22 mouse cellular contexts compared by ENCODE assay signal in genomic region chr16:90971004-90971403, GRCm38 (mm10). TPM values are rescaled to one million over a fixed set of nuclear protein-coding genes. Genes with fewer than 3 reads are reported as not detected.
DNase-seq lines count a peak whose midpoint lies in the region; ATAC-seq and TF ChIP-seq lines count a peak whose summit lies in the region.
"Had no signal": no experiment of that assay in that cellular context is flagged by ENCODE, and none has a peak within 500 bp of the region (broad histone marks: within the 10 kb centered on the region; RNA-seq: fewer than 3 reads in every experiment).

No protein-coding gene starts in this region.

- DNase-seq in frontal cortex, postnatal 10 days (ENCODE audit: low spot score in 2 of 2): no peak
- no peak for DNase-seq in left cerebral cortex, adult 2 months (ENCODE audit: extremely low spot score in 1 of 2, low spot score in 2 of 2)
- DNase-seq in left cerebral cortex, adult 8-10 months (ENCODE audit: low spot score in 2 of 2): no peak
- peak; percentile 21 for DNase-seq in 416B (ENCODE audit: low read depth)
- DNase-seq in brain, adult 2 months (ENCODE audit: low read depth, low spot score): peak; percentile 49
- no peak for DNase-seq in spleen, adult 18-20 months
- DNase-seq: adrenal gland, adult 8-10 months; adrenal gland, postnatal 14 days; adrenal gland, postnatal 36 days; cerebellum, adult 11-12 months; cerebellum, adult 2 months; cerebellum, adult 9-10 months; cerebellum, postnatal 10 days; cerebellum, postnatal 25 days; forebrain, postnatal 0 days had no signal

- no peak for TF ChIP-seq CTCF in left cerebral cortex, adult 2 months (IDR thresholded peaks at IDR 0.05)

- intact Hi-C loops in left cerebral cortex, adult 2 months (cut with DNase I): no loop called here

- peak overlapping the region; percentile 28; the same call in 1 of the 2 replicates for H3K27ac ChIP-seq in left cerebral cortex, adult 2 months
- H3K27ac ChIP-seq: embryonic facial prominence, embryonic 10.5 days; embryonic facial prominence, embryonic 12.5 days; forebrain, embryonic 13.5 days; forebrain, embryonic 15.5 days had no signal

- ATAC-seq in frontal cortex, adult (ENCODE audit: low TSS enrichment): peak; percentile 84
- ATAC-seq: activated CD4-positive, CD25-positive, alpha-beta regulatory T cell, adult 4 months; forebrain, embryonic 13.5 days; forebrain, embryonic 15.5 days; forebrain, postnatal 0 days; Patski had no signal

- no peak overlapping the region for H3K4me3 ChIP-seq in left cerebral cortex, adult 2 months
- H3K4me3 ChIP-seq: embryonic facial prominence, embryonic 10.5 days; embryonic facial prominence, embryonic 12.5 days; forebrain, embryonic 13.5 days; forebrain, embryonic 15.5 days had no signal

RNA-seq across cellular contexts. Expression of gene Cfap298, which starts 36.1 kb away (rescaled TPM):
- 10 to 100 TPM; 40.6 to 42.1 TPM for total RNA-seq in left cerebral cortex, adult 2 months (2021)
- total RNA-seq in left cerebral cortex, adult 8-10 months (2022): 10 to 100 TPM; 45.4 to 50.4 (median 47.0) TPM

RNA-seq across cellular contexts. Expression of gene Synj1, which starts 40.1 kb away (rescaled TPM):
- 100 to 1,000 TPM; 339 TPM for total RNA-seq in left cerebral cortex, adult 2 months (2021)
- total RNA-seq in left cerebral cortex, adult 8-10 months (2022): 100 to 1,000 TPM; 312 to 360 (median 338) TPM

Comparison
In these comparisons a context has a peak if more than half of its experiments do, and no peak if none do; other contexts are left out.
1. DNase-seq: peak in 416B (single experiment) and brain, adult 2 months (single experiment); none in frontal cortex, postnatal 10 days (0 of 2), left cerebral cortex, adult 2 months (0 of 2), left cerebral cortex, adult 8-10 months (0 of 2) and spleen, adult 18-20 months (0 of 2).